Mouse (Mus musculus) spleen, postnatal 36 days (tissue): ENCODE data around the gene Tex45.

Experiments used
- DNase-seq, 2 experiments: peaks; one replicate each; pipeline ENCODE4 v3.0.0; 2022; ENCODE audit warnings: low spot score in 2 of 2, mixed read lengths in 1 of 2

The Tex45 gene

DNA sequence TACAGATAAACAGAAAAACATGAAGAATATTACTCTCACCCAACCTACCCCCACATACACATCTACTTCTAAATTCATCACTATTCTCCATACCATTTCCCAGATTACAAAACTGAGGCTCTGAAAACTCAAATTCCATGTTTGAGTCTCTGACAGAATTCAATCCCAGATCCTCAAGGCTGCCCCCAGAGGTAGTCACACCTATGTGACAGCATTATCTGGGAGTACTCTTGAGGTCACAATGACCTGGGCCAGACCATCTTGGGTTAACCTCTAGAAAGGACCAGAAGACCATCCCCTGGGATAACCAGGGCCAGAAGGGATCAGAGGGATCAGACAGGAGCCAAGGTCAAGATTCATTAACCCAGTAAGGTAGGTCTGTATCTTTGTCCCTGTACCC lies at the start of gene Tex45:
Gene Tex45, plus strand, starts transcription at position 301 of the 400 bp plus-strand sequence.
- no peak for DNase-seq

DNA sequence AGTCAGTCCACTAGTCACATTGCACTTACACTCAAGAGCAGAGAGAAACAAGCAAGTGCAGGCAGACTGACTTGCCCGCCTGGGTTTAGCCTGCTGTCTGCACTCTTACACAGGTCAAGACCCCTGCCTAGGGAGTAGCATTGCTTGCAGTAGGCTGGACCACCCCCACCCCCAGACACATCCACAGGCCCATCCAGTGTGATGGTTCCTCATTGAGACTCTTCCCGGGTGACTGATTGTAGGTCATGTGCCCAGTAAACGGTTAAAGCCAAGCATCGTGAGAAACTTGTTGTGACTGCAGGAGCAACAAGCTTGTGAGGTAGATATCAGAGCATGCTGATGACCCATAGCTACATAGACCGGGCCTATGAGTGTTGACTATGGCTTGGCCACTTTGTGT lies 49.2 kb upstream of the Tex45 start:
- DNase-seq: no peak

DNA sequence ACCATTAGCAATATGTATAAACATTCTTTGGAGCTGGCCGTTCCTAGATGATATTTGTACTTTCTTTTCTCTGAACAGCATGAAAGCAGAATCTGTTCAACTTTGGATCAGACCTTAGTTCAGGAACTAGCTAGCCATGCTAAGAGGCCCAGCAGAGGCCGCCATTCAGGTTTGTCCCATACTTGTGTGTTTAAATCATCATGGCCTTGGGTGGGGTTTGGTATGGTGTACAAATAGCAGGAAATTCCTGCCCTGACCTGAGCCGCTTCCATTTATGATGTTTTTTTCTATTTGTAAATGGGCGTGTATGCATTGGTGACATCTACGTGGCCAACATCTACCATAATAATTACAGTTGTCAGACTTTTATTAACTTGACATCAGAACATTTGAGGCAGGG lies 45.4 kb upstream of the Tex45 start:
- no peak for DNase-seq

DNA sequence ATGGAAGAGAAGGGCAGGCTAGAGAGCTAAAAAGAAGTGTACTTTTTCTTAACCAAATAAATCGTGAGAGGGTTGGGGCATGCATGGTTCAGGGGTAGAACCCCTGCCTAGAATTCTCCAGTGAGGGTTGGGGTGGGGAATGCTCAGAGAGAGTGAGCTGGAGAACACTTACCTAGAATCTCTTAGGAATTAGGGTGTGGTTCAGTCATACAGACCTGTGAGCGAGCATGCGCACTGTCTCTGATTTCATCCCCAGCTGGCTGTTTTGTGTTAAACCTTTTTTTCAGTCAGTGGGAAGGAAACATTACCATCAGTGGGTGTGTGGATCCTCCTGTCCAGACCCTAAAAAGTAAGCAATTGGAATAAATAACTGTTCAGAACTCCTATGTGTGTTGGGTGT lies 44.5 kb upstream of the Tex45 start:
- DNase-seq: no peak

DNA sequence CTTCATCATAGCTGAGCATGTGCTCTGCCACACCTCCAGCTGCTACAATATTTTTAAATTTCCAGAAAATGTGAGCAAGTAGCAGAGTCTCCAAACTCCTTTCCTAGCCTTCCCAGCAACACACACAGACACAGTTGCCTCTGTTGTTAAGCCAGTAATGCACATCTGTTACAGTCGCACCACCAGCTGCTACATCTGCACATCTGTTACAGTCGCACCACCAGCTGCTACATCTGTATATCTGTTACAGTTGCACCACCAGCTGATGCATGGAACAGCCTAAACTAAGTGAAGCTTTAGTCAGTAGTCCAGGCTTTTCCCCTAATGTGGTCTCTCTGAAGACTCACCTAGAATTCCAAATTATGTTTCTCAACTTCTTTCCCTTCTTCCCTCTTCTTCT lies 42.2 kb upstream of the Tex45 start:
- no peak for DNase-seq

DNA sequence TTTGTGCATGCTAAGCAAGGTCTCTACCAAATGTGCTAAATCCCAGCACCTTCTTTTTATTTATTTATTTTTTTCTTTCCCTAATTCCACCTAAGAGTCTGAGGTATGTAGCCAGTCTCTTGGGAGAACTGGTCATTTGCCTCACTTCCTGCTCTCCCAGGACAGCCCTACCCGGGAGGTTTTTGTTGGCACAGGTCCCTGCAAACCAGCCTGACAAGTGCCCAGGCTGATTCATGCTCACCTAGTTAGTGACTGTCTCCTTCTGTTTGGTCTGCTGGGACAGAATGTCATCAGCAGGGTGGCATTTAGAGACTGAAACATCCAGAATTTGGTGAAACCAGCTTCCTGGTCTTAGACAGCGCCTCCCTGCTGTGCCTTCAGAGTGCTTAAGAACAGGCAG lies 40.7 kb upstream of the Tex45 start:
- DNase-seq: no peak

DNA sequence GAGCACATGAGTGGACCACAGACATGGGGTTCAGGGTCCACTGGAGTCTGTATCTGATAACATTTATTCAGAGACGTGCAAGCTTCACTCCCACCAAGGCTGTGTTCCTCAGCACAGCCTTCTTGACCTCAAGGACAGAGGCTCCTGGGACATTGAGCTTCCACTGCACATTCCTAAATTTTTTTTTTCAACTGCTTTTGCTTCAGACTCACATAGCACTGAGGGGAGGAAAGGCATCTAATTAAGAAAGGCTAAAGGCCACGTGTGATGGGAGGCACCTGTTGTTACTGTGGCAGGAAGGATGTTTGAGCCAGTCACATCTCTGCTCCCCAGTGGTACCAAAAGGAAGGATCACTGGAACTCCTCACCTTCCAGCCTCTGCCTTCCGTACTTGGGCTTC lies 39.5 kb upstream of the Tex45 start:
- no peak for DNase-seq

DNA sequence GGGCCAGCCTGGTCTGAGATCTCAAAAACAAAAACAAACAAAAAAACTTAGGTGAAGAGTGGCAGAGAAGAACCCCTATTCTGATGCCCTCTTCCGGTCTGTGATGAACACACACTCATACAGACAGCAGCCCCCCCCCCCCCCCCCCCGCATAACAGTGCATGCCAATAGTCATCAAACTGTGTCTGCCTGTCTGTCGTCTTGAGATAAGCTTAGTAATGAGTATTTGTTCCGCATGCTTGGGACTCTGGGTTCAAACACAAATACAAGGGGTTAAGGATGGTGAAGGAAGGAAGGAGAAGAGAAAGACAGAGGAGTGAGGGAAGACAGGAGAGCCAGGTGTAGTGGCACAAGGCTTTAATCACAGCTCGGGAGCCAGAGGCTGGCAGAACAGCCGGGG lies 34.2 kb upstream of the Tex45 start:
- DNase-seq: no peak

DNA sequence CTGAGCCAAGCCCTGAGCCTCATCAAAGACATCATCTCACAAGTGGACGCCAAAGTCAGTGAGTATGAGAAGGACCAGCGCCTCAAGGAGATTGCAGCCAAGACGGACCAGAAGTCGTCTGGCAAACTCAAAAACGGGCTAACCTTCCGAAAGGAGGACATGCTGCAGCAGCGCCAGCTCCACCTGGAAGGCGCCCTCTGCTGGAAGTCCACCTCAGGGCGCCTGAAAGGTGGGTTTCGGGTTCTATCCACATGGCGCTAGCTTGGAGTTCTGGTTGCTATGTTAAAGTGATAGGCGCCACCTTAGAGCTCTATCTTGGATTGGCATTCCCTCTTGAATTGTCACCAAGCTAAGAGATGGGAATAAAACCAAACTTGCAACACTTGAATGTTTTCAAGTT lies 31.2 kb upstream of the Tex45 start:
- no peak for DNase-seq

DNA sequence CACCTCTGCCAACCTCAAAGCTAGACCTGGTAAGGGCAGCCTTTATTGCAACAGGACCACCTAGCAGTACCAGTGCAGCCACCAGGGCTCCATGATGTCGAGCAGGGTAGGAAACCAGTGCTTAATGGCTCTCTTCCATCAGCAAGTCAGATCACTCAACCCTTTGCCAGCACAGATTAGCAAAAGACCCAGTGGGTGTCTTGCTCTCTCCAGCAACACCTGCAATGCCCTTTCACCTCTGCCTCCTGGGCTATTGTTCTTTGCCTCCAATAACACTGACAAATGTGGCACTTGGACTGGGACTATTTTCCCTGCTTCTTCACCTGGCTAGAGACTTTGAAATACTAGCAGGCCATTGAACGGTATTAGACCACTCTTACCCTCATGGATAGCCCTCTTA lies 21.4 kb upstream of the Tex45 start:
- DNase-seq: no peak

DNA sequence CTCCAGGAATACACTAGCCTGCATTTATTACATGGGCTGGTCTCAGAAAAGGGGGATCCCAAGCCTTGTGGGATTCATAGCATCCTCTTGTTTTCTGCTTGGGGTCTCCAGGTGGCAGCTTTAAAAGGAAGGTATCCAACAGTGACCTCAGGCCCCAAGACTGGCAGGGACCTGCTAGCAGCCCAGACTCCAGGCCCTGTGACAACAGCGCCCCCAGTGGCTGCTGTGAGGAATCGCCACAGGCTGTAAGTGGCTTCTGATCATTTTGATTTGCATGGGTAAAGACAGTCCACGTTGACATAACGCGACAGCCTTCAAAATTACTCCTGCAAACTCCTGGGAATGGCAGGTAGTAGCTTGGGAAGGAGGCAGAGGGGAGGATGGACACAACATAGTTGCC lies 20.0 kb upstream of the Tex45 start:
- DNase-seq: no peak

DNA sequence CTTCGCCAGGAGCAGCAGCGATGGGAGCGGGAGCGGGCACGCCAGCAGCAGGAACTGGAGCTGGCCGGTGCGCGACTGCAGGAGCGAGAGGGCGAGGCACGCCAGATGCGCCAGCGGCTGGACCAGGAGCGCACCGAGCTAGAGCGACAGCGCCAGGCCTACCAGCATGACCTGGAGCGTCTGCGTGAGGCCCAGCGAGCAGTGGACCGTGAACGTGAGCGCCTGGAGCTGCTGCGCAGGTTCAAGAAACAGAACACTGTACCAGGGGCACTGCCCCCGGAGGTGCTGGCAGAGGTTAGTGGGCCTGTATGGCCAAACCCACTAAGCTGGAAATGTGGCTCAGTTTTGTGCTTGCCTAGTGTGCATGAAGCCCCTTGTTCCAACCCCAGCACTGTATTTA lies 18.7 kb upstream of the Tex45 start:
- DNase-seq: no peak

DNA sequence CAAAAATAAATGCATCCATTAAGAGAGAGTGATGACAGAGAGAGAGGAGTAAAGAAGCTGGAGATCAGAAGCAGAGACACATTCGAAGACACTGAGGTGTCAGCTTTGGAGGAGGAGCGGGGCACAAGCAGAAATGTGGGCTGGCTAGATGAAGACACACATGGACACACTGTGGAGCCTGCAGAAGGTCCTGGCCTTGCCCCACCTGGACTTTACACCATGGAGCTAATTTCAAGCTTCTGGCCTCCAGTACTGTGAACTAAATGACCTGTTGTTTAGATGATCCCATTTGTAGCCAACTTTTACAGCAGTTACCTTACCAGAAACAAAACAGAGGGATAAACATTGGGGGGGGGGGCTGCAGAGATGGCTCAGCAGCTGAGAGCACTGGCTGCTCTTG lies 7.4 kb upstream of the Tex45 start:
- no peak for DNase-seq

DNA sequence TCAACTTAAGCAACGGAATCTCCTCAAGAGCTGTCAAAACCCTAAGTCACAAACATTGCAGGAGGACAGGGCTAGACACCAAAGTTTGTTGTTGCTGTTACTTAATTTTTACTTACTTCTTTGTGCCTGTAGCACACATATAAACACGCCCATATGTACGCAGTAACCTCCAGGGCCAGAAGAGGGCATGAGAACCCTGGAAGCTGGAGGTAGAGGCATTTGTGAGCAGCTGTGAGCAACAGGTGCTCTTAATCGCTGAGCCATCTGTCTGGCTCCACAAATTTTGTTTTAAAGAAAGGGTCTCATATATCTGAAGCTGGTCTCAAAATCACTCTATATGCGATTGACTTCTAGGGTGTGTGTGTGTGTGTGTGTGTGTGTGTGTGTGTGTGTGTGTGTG lies 6.4 kb upstream of the Tex45 start:
- peak; percentile 18 to 41 for DNase-seq

DNA sequence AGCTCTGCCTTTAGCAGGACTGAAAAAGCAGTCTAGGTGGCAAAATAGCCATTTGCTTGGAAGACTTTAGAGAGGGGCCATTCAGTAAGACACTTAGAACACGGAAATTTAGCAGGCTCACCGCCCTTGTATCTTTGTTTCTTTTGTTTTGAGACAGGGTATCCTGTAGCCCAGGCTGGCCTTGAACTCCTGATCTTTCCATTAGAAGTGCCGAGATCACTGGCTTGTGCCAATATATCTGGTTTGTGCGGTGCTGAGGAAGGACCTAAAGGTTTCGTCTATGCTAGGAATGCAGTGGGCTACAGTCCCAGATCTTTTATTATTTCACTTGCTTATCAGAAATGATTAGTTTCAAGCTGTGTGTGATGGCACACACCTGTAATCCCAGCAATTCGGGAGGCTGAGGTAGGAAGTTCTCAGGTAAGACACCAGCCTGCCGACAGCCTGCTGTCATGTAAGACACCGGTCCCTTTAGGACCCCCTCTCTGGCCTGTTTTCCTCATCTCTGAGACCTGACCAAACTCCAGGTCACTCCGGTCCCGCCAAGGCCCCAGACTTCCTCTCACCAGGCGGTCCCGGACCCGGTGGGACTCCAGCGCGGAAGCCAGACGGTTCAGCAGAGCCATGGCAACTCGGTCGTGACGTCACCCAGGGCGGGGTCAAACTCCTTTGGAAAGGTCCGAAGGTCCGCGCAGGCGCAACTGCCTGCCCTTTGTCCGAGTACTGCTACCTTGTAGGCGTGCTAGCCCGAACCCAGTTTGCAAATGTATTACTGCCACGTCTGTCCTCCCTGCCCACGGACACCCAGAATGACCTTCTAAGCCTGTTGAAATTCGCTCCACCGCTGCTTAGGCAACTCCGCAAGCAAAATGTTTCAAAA lies 3.4 kb upstream of the Tex45 start, which contains the start of gene Pex11g:
Gene Pex11g, minus strand, starts transcription at position 675 of the 880 bp plus-strand sequence.
- peak; percentile 92 to 95 for DNase-seq

DNA sequence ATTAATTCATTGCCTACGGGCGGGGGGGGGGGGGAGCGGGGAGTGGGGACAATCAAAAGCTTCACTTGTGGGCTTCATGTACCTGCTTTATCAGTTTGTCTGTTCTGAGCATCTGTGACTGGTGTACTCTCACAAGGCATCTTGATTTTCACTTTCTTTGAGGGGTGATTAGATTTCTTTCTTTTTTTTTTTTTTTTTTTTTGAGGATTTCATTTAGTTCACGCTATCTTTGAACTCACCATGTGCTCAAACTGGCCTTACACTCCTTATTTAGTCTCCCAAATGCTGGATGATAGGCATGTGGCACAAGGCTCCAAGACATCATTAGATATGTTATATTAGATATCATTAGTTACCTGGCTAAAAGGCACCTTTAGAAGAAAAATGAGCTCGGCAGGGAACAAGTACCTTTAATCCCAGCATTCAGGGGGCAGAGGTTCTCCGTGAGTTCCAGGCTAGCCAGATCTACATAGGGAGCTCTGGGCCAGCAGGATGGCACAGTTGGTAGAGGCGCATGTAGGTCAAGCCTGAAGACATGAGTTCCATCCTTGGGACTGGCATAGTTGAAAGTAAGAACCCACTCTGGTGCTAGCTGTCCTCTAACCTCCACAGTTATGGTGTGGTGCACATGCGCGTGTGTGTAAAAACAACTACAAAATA lies 2.6 kb upstream of the Tex45 start:
- DNase-seq: no peak

DNA sequence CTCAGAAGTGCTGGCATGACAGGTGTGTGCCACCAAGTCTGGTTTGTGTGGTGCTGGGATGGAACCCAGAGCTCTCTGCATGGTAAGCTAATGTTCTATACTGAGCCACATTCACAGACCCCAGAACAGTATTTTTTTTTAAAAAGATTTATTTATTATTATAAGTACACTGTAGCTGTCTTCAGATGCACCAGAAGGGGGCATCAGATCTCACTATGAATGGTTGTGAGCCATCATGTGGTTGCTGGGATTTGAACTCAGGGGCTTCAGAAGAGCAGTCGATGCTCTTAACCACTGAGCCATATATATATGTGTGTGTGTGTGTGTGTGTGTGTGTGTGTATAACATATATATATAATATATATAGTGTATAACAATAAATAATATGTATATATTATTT lies 1.8 kb upstream of the Tex45 start:
- no peak for DNase-seq

DNA sequence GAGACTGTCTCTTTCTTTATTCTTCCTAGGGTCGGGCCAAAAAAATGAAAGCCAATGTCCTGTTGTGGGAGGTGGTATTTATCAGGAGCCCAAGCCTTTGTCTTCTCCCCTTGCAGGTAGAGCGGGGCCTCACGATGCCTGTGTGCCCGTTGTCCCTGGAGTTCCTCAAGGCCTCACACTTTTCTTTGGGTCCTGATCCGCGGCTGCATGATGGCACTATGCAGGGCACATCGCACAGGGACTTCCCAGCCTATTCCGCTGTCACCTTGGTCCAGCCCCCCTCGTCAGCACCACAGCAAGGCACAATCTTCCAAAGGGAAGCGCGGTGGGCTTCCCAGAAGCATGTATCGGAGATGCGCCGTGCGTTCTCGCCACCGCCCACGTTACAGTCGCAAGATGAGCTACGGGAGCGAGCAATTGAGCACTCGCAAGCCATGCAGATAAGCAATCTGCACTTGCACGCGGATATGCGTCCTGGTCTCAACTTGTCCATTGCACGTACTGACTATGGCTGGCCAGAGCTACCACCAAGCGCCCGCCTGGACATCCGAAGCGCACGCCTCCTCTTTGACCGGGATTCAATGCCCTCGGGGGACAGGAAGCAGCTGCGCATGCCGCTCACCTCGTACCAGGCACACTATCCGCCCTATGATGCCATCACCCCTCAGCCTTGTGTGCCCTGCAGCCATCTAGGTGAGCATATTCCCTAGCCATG lies 5.2 kb downstream of the Tex45 start:
- DNase-seq: no peak

DNA sequence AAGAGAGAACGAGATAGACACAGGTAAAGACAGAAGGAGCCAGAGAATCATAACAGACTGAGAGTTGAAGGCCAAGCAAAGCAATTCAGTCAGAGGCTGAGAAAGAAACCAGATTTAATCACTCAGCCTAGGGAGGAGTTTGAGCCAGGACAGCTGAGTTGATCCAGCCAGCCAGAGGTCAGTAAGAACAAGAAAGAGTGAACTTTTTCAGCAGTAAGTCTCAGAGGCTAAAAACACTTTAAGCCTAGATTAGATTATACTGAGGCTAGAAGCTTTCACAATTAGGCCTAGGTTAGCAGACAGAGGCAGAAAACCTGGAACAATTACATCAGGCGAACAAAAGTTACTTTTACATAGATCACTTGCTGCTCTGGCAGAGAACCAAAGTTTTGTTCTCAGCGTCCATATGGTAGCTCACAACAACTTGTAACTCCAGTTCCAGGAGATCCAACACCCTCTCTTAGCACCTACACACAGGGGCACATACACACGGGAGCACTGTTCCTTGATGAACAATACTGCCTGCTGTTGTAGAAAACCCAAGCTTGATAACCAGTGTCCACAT lies 9.6 kb downstream of the Tex45 start:
- DNase-seq: no peak

DNA sequence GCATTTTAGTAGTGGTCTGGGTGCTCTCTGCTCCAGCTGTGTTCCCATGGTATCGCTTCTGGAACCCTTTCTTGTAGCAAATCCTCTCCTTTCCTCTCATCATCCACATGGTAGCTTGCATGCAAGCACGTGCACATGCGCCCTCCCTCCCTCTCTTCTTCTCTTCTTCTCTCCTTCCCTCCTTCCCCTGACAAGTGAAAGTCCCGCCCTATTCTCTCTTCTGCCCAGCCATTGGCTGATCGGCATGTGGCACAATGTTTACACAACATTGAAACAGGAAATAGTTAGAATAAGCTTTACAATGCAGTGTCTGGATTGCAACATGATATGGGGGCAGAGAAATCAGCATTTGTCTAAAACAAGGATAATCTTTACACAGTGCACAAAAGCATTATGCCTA lies 10.9 kb downstream of the Tex45 start:
- no peak for DNase-seq

DNA sequence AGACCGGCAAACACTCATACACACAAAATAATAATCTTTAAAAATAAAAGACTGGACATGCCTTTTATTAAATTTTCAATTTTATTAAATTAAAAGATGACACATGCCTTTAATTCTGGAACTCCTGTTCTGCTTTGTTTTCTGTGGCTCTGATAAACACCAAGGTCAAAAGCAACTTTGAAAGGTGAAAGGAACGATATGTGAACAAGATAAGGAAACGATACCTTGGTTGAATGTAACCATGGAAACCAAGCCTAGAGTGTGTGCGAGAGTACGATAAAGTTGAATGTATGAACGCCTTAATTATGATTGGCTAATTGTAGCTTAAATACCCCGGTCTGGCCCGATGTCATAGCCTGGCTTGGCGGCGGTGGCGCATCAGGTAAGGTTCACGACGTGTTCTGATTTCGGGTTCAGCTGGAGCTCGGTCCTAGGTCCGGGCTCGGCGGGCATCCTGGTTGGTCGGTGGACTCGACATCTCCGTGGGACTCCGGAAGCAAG lies 11.6 kb downstream of the Tex45 start:
- DNase-seq: no peak

DNA sequence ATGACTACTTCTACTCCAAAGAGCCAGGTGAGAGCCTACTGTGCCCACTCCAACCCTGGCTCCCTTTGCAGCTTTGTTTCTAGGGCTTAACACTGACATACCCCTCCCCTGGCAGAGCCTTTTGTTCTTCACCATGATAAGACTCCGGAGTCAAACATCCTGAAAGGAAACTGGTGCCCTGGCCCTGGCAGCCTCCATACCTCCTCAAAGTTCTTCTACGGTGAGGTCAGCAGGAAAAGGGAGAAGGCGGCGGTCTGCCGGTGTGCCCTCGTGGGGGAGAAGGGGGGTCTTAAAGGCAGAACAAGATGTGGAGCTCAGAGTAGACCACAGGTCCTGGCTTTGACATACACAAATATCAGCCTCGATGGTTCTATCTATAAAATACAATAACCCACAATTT lies 12.9 kb downstream of the Tex45 start:
- no peak for DNase-seq
